Mouse (Mus musculus) midbrain, embryonic 11.5 days (tissue): ENCODE results near the gene Mms22l. TPM values are rescaled to one million over a fixed set of nuclear protein-coding genes. Genes with fewer than 3 reads are reported as not detected.
"Not testable (repeated sequence)": the region's sequence is repeated elsewhere in the genome, so short reads cannot be mapped to it uniquely, and the experiment has no call there.

Source experiments
- ATAC-seq: fragments of 200-750 bp; cut with Nextera tagmentation; 2 replicates; pipeline ENCODE4 v1.8.0; 2017; ENCODE audit warnings: moderate TSS enrichment, moderate library complexity; ENCODE audit not compliant: low FRiP score
- DNase-seq: peaks from one replicate; pipeline ENCODE4 v3.0.0; 2015; ENCODE audit warnings: low spot score; ENCODE audit errors: missing footprints
- H3K27ac ChIP-seq: fragments of 300-500 bp; sonication (generic); 2 replicates; pipeline ENCODE4 v1.5.1; 2014; ENCODE audit warnings: low read depth, low read length
- H3K27me3 ChIP-seq: fragments of 300-500 bp; sonication (generic); 2 replicates; pipeline ENCODE4 v1.6.1; 2014; ENCODE audit warnings: mild to moderate bottlenecking, low read length, moderate library complexity, mixed read lengths; ENCODE audit not compliant: control insufficient read depth, insufficient read depth
- H3K36me3 ChIP-seq: fragments of 300-500 bp; sonication (generic); 2 replicates; pipeline ENCODE4 v1.6.1; 2014; ENCODE audit warnings: mild to moderate bottlenecking, low read length, moderate library complexity, mixed read lengths; ENCODE audit not compliant: control insufficient read depth, insufficient read depth
- H3K4me1 ChIP-seq: fragments of 300-500 bp; sonication (generic); 2 replicates; pipeline ENCODE4 v1.6.1; 2014; ENCODE audit warnings: low read length; ENCODE audit not compliant: control insufficient read depth, insufficient read depth
- H3K4me2 ChIP-seq: fragments of 300-500 bp; sonication (generic); 2 replicates; pipeline ENCODE4 v1.6.1; 2014; ENCODE audit warnings: mild to moderate bottlenecking, moderate library complexity
- H3K4me3 ChIP-seq: fragments of 300-500 bp; sonication (generic); 2 replicates; pipeline ENCODE4 v1.5.1; 2014; ENCODE audit warnings: low read depth, low read length
- H3K9ac ChIP-seq: fragments of 300-500 bp; sonication (generic); 2 replicates; pipeline ENCODE4 v1.6.1; 2014; ENCODE audit warnings: low read length
- H3K9me3 ChIP-seq: fragments of 300-500 bp; sonication (generic); 2 replicates; pipeline ENCODE4 v1.6.1; 2016; ENCODE audit warnings: low read length; ENCODE audit not compliant: control insufficient read depth
- WGBS: fragments of 180-500 bp; shearing (Covaris S2); extraction: QIAGEN DNeasy Blood & Tissue Kit; methylation state at CpG from one replicate; pipeline ENCODE4 v1.1.7; 2014; 5-methylcytosine and 5-hydroxymethylcytosine counted together
- polyA plus RNA-seq: library from polyadenylated mRNA; unstranded; fragments of >200 nt; fragmentation: Nextera tagmentation; extraction: Ambion mirVana; gene quantifications from 2 replicates; pipeline ENCODE4 v1.2.1, GENCODE M21; 2014

Mms22l gene
- 39.1 and 39.8 TPM in 2 replicates for polyA plus RNA-seq

- ATAC-seq (peak; percentile 99), DNase-seq (peak; percentile 99)
- under 1% methylated on average over 76 of the region's 83 CpGs for WGBS
- Histone ChIP-seq H3K4me2 (peak within 1 kb of the TSS; percentile 75), H3K36me3 (no peaks in the 10 kb centered on the region), H3K27ac (peak within 1 kb of the TSS; percentile 92), H3K9ac (peak within 1 kb of the TSS; percentile 97), H3K27me3 (no peaks in the 10 kb centered on the region), H3K9me3 (peaks cover under 1% of the 10 kb centered on the region; the same call in 1 of the 2 replicates), H3K4me3 (peak within 1 kb of the TSS; percentile 87), H3K4me1 (peaks cover 11% of the 10 kb centered on the region; the same call in 1 of the 2 replicates)
These were observed at the start of gene Mms22l for GRCm38 (mm10) chr4:24496116-24496952. Gene Mms22l (plus strand): TSS chr4:24496451.

GRCm38 (mm10) chr4:24484046-24484445 is 12.2 kb upstream of the Mms22l start:
- WGBS: 87% methylated on average over 4 of the region's 4 CpGs

GRCm38 (mm10) chr4:24496953-24497319 is 685 bp downstream of the Mms22l start:
- Histone ChIP-seq H3K9me3 (no peaks in the 10 kb centered on the region), H3K4me1 (peaks cover 11% of the 10 kb centered on the region; the same call in 1 of the 2 replicates), H3K4me3 (peak overlapping the region; percentile 87), H3K27ac (peak overlapping the region; percentile 68; the same call in 1 of the 2 replicates), H3K9ac (peak overlapping the region; percentile 97), H3K4me2 (peak overlapping the region; percentile 75), H3K36me3 (no peaks in the 10 kb centered on the region), H3K27me3 (no peaks in the 10 kb centered on the region)
- ATAC-seq (no peak), DNase-seq (no peak)
- under 1% methylated on average over 7 of the region's 7 CpGs for WGBS

More at GRCm38 (mm10) chr4:24484046-24484445, 12.2 kb upstream of the Mms22l start:
- H3K4me1 ChIP-seq, H3K4me2 ChIP-seq, H3K27me3 ChIP-seq, H3K9ac ChIP-seq, H3K36me3 ChIP-seq, H3K9me3 ChIP-seq, DNase-seq, H3K27ac ChIP-seq, ATAC-seq, H3K4me3 ChIP-seq: not testable (repeated sequence)

- Histone ChIP-seq H3K4me3 (no peak overlapping the region), H3K9ac (no peak overlapping the region), H3K4me1 (no peaks in the 10 kb centered on the region), H3K36me3 (peaks cover 8% of the 10 kb centered on the region; the same call in 1 of the 2 replicates), H3K9me3 (no peaks in the 10 kb centered on the region), H3K27me3 (no peaks in the 10 kb centered on the region), H3K4me2 (no peak overlapping the region), H3K27ac (no peak overlapping the region)
- DNase-seq: no peak
- ATAC-seq: no peak
- 97% methylated on average over 3 of the region's 3 CpGs for WGBS
These were observed 12.9 kb downstream of the Mms22l start for GRCm38 (mm10) chr4:24509195-24509594.

- 87% methylated on average over 4 of the region's 4 CpGs for WGBS
- no peaks in the 10 kb centered on the region for H3K9me3 ChIP-seq
- H3K4me2 ChIP-seq: no peak overlapping the region
- H3K36me3 ChIP-seq: peaks cover 2% of the 10 kb centered on the region; the same call in 1 of the 2 replicates
- H3K4me1 ChIP-seq: no peaks in the 10 kb centered on the region
- ATAC-seq: no peak
- H3K9ac ChIP-seq: no peak overlapping the region
- H3K27ac ChIP-seq: no peak overlapping the region
- no peak for DNase-seq
- no peak overlapping the region for H3K4me3 ChIP-seq
- no peaks in the 10 kb centered on the region for H3K27me3 ChIP-seq
These were observed 40.7 kb downstream of the Mms22l start for GRCm38 (mm10) chr4:24536989-24537388.

- WGBS: 90% methylated on average over 3 of the region's 3 CpGs
- Histone ChIP-seq H3K4me2 (no peak overlapping the region), H3K4me3 (no peak overlapping the region), H3K36me3 (no peaks in the 10 kb centered on the region), H3K4me1 (no peaks in the 10 kb centered on the region), H3K9ac (no peak overlapping the region), H3K27me3 (no peaks in the 10 kb centered on the region), H3K27ac (no peak overlapping the region), H3K9me3 (no peaks in the 10 kb centered on the region)
- DNase-seq (no peak), ATAC-seq (no peak)
These were observed 47.2 kb downstream of the Mms22l start for GRCm38 (mm10) chr4:24543421-24543820.

GRCm38 (mm10) chr4:24544677-24545151 is 48.5 kb downstream of the Mms22l start:
- no peak overlapping the region for H3K9ac ChIP-seq

GRCm38 (mm10) chr4:24556116-24556820 is 60.0 kb downstream of the Mms22l start:
- DNase-seq (no peak), ATAC-seq (peak; percentile 72)
- Histone ChIP-seq H3K4me1 (peaks cover 5% of the 10 kb centered on the region; the same call in 1 of the 2 replicates), H3K9me3 (no peaks in the 10 kb centered on the region), H3K4me3 (no peak overlapping the region), H3K36me3 (no peaks in the 10 kb centered on the region), H3K4me2 (no peak overlapping the region), H3K27ac (no peak overlapping the region; the same call in 1 of the 2 replicates), H3K27me3 (no peaks in the 10 kb centered on the region), H3K9ac (no peak overlapping the region)
- WGBS: 24% methylated on average over 6 of the region's 6 CpGs

More at GRCm38 (mm10) chr4:24544677-24545151, 48.5 kb downstream of the Mms22l start:
- Histone ChIP-seq H3K4me1 (no peaks in the 10 kb centered on the region), H3K36me3 (no peaks in the 10 kb centered on the region), H3K4me3 (no peak overlapping the region), H3K4me2 (no peak overlapping the region), H3K27me3 (no peaks in the 10 kb centered on the region), H3K27ac (peak overlapping the region; percentile 51; the same call in 1 of the 2 replicates), H3K9me3 (no peaks in the 10 kb centered on the region)
- 35% methylated on average over 5 of the region's 5 CpGs for WGBS
- DNase-seq (peak; percentile 86), ATAC-seq (peak; percentile 93)
